Mouse (Mus musculus) heart, adult 8-10 months (tissue): ENCODE measurements at regions not wholly inside any gene's neighbourhood (a gene's known extent, or its start where the extent isn't known, plus 50 kb on each side); places are given as distances from the start of the nearest gene placed in this dataset.

Experiments
- DNase-seq: peaks from one replicate; pipeline ENCODE4 v3.0.0; 2022; ENCODE audit warnings: low spot score

DNA sequence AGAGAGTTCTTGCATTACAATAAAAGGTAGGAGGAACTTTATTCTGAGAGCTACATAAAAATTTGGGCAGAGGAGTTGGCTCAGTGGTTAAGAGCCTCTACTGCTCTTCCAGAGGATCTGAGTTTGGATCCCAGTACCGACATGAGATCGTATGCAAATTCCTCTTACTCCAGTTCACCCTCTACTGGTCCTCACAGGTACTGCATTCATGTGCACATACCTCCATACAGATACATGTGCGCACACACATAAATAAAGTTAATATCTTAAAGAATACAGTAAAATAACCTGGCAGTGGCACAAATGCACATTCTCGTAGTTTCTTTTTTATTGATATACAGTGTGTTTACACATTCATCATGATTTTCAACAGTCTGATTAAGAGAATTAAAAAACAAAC lies 232.4 kb downstream of the Vps13c start:
- DNase-seq = no peak

DNA sequence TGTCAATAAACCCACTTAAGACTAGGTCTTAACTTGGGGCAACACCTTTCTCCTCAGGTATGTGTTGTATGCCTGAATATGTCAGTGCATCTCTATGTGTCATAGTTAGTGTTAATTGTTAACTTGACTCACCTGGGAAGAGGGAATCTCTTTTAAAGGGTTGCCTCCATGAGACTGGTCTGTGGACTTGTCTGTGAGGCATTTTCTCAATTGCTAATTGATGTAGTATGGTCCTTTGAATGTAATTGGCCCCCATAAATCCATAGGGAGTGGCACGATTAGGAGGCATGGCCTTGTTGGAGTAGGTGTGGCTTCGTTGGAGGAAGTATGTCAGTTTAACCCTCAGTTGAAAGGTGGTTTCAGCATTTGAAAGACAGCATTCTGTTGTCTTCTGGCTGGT lies 237.1 kb downstream of the Vps13c start:
- no peak for DNase-seq

DNA sequence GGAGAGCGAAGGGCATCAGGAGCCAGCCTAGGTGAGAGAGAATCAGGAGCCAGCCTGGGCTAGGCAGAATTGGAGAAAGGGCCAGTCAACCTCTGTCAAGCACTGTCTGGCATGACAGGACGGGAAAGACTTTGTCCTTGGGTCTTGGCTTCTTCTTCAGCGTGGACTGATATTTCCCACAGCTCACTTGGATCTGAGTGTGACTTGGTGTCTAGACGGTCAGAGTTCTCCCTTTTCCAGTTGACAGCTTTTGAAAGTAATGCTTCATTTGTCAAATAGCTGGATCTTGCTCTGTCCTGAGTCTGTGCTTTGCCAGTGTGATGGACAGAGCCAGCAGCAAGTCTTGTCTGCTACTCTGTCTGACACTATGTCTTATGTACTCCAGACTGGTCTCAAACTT lies 243.1 kb downstream of the Vps13c start:
- DNase-seq = no peak

DNA sequence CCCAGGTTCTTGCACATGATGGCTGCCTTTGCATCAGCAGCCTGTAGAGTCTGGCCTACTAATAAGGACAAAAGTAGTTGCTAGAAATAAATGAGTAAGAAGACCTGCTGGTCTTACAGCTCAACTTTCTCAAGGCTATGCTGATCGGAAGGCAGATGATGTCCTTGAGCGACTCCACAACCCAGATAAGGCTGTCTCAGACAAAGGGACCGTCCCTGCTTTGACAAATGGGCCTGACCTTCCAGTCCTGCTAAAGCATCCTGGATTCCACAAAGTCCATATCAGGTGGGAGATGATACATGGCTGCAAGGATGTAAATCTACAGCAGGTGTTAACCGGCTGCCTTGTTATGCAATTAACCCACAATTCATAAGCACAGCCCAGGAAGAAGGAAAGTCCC lies 244.8 kb downstream of the Vps13c start:
- DNase-seq = no peak

DNA sequence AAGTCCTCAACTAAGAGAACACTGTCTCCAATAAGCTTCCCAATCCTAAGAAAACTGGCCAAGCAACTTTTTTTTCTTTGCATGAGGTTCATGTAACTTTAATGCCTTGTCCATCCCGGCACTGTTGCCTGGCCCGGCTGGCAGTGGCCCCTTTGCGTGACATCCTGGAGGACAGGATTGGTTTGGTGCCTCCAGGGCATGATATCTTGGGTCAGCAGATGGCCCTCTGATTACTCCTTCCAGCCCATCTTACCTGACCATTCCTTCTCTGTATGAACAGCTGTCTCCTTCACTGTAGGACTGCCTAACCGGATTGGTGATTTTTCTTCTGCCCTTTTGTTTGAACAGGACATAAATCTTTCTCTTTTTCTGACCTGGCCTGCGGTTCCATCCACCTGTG lies 254.4 kb downstream of the Vps13c start:
- no peak for DNase-seq

DNA sequence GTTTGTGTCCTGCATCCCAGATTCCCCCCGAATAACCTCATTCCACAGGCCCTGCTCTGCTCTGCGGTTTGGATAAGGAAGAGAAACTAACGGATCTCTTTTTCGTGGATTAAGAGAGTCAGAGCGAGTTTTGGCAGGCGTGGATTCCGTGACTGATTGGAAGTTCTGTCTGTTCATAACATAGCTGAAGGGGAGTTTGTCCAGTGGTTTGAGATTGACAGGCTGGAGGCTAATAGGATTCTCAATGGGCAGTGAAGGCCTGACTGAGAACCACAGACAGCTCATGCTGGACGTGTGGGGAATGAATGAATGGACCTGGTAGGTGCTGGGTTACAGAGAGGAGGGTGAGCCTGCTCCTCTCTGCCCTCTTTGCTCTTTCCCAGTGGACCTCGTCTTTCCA lies 269.6 kb downstream of the Vps13c start:
- DNase-seq = no peak

DNA sequence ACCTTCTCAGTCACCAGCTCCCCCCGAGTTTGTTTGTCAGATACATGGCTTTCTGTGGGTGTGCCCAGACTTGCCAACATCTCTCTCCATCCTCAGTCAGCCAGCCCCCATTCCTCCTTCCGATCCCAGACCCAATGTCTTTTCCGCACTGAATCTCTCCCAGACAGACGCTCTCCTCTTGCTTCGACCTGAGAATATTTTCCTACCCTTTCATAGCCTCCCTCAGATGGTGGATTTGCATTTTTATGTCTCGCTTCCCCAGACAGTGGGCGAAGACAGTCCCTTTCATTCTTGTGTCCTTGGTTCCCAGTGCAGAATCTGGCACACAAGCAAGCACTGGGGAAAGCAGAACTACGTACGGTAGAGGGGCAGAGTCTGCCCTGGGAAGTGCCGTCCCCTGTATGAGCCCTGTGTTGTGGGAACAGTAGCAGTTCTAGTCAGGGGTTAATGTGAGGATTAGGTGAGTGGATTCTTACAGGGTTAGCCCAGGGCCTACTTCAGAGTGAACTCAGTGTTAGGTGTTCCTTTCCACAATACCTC lies 275.0 kb downstream of the Vps13c start:
- no peak for DNase-seq

DNA sequence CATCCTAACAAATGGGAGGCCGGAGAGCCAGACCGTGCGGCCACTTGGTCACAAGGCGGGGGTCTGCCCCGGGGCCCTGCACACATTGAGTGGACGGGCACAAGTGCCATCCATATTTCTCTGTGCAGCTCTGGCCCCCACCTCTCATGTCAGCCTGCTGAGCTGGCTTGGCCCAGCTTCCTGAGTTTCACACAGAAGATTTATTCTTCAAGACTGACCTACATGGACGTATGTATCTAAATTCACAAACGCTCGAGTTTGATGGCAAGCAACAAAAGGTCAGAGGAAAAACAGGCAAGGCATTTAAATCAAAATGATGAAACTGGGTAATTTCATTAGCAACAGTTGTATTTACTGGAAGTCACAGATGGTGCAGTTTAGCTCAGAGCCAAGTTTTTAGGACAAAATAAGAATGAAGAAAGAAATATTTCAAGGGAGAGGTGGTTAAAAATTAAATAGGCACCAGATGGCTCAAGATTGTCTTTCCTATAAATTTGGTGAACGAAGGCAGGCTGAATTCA lies 276.1 kb downstream of the Vps13c start:
- DNase-seq = no peak

DNA sequence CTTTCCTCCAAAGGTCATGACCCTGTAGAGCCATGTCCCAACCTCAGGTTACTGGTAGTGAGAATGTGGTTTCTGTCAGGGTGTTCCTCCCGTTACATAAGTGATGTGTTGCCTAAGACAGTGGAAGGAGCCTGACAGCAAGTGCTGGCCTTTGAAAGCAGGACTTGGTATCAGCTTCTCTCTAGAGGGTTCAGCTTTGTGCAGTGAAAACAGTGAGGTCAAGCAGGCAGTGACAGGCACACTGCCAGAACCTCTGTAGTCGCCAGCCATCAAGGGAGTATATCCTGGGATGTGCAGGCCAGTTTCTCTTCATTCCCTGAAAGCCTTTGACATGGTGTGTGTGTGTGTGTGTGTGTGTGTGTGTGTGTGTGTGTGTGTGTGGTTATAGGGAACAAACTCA lies 278.1 kb downstream of the Vps13c start:
- DNase-seq = no peak

DNA sequence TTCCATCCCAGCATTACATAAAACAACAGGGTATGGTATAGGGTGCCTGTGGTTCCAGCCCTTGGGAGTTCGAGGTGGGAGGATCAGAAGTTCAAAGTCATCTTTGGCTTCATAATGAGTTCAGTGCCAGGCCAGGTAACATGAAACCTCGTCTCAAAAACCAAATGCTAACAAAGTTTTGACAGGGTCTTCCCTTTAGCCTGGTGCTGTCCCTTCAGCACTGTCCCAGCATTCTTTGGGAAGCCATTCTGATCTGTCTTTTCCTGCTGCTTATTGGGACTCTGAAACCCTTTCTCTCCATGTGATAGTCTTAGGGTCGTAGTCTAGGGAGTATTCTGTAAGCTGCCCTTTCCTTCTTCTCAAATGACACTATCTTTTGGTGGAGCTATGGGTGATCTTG lies 282.1 kb downstream of the Vps13c start:
- no peak for DNase-seq

DNA sequence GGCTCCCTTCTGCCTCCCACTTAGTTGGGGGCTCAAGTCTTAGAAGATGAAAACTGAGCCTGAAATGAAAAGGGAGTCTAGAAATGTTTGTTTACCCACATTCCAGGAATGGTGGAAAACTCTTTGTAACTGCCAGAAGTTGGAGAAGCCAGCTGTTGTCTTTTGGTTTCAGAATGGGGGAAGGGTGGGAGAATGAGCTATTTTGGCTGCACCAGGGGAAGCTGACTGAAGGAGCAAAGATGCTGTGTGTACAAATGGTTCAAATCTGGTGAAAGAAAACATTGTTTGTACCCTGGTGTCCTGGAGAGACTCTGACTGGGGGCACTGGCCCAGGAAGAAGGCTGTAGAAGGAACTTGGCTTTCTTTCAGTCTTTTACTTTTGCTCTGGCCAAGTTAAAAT lies 291.1 kb downstream of the Vps13c start:
- DNase-seq = peak; percentile 71

DNA sequence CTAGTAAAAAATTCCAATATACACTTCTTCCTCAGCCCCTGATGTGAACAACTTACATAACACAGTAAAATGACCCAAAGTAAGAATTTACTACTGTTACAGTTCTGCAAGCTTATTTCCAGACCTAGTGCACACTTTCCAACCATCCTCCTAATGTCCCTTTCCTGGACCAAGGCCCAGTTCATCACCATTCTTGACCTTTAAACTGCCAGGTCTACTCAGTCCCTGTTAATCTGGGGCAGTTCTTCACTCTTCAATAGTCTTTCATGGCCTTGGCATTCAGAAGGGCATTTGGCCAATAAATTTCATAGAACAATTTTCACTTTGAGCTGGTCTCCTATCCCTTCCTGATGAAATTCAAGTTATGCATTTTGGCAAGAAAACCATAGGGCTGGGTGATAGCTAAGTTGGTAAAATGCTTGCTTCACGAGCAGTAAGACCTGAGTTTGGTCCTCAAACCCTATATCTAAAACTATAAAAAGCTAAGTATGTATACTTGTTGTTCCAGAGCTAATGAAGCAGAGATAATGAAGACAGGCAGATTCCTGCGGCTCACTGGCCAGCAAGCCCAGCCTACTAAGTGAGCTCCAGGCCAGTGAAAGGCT lies 295.4 kb downstream of the Vps13c start:
- DNase-seq = no peak

DNA sequence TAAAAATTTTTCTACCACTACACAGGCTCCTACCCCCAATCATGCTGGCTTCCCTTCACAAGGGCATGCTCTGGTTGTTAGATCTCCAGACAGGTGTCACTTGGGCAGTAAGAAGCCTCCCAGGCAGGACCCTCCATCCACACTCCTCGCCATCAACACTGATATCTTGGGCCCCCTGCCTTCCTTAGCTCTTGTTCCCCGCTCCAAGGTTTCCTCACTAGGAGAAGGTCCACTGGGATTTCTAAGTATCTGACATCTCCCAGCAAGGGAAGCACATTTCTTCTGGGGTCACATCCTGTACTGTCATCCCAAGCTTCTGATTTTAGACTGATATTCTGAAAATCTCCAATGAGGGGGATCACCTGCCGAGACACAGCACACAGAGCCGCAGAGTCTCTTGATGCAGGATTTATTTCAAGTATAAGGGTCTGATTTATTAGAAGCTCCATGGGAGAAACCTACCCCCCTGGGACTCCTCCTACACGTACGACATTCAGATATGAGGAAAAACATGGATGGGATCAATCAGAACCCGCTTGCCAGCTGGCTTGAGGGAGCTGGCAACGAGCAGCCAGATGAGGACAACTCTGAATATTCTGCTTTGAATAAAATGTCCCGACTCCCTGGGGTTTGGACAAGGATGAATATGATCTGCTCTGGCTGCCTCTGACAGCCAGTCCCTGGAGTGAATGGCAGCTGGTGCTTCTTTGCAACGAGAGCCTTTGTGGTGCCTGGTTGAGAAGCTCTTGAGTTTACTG lies 322.8 kb downstream of the Vps13c start:
- peak; percentile 31 for DNase-seq

DNA sequence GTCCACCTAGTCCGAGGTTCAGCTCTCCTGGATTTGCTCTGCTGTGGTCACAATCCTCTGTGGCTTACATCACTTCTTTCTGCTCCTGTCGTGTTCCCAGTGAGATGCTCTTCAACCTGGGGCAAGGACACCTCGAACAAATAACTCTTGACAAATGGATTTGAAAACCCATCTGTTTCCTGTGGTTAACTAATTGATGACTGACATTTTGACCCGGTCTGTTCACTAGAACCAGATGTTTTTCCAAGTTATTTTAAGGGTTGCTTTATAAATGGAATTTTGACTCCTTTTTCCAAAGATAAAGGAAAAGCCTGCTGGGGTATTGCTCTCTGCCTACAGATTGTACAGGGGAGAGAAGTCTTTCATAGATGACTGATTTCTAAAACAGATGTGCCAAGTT lies 326.4 kb downstream of the Vps13c start:
- DNase-seq = no peak

DNA sequence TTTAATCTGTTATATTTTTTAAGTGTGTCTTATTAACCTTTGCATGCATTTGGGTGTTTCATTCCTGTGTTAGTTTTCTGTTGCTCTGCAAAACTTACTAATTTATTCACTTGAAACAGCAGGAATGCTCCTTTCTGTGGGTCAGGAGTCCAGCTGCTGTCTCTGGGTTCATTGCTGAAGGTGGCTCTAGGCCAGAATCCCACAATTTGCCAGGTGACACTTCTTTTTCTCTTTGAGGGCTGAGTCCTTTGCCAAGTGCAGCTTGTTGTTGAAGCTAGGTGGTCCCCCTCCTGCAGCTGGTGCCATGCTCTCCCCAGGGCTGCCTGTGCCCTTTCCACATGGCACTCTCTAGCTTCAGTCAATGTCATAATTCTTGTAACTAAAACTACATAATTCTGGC lies 348.7 kb downstream of the Vps13c start:
- no peak for DNase-seq

DNA sequence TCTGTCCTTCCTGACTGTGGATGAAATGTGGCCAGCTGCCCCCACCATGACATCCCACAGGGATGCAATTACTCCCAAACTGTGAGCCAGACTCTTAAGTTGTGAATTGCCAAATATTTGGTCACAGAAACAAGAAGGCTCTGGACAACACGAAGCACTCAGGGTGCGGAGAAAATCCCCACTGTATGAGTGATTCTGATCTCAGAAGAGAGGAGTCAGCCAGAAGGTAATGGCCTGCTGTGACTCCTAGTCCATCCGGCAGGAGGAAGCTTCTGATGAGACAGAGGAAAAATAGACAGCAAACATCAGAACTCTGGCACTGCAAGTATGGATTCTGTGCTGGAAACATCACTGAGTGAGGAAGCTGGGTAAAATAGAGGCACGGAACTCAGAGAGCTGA lies 359.6 kb downstream of the Vps13c start:
- peak; percentile 2 for DNase-seq

DNA sequence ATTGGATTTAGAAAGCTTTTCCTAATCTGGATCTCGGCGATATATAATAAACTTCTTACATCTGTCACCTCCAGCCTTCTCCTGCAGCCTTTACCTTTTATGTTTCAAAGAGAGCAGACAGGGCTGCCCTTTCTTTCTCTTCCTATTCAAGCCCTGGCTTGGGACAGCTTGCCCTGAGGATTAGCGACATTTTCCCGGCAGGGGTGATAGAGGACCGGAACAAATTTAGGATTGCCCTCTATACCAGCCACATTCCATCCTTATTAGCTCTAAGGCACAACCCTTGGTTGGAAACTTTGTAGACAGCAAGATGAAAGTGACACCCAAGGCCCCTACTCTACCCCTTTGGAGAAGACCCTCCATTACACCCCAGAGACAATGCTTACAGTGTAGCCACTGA lies 360.8 kb downstream of the Vps13c start:
- DNase-seq = no peak

DNA sequence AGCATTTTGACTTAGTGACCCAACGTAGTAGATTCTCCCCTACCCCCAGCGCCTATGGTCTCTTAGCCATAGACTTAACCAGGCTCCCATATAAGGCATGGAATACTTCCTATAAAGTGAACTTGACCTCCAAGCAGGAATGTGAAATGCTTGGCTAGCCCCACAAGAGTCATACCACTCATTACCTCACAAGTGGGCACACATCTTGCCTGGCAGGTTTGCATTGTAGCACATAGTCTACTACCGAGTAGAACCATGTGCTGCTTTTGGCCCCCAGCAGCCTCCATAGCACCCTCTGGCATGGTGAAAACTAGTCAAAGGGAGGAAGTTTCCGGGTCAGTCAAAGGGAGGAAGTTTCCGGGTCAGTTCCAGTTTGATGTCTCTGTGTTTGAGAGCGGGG lies 385.5 kb downstream of the Vps13c start:
- no peak for DNase-seq

DNA sequence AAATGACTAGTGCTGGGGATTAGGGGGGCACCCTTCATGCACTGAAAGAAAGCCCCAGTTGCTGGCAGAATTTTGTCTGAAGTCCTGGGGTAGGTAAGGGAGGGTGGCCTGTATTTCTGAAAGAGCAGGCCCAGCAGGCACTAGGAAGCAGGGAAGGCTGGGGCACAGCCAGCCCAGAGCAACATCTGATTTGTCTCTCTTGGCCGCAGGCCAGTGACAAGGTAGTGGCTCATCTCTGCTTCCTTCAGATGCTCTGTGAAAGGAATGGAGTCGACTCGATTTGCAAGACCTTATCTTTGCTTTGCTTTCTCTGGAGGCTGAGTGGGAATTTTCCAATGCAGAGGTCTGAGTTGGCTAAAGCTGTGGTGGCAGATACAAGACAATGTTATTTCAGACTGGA lies 390.9 kb downstream of the Vps13c start:
- no peak for DNase-seq

DNA sequence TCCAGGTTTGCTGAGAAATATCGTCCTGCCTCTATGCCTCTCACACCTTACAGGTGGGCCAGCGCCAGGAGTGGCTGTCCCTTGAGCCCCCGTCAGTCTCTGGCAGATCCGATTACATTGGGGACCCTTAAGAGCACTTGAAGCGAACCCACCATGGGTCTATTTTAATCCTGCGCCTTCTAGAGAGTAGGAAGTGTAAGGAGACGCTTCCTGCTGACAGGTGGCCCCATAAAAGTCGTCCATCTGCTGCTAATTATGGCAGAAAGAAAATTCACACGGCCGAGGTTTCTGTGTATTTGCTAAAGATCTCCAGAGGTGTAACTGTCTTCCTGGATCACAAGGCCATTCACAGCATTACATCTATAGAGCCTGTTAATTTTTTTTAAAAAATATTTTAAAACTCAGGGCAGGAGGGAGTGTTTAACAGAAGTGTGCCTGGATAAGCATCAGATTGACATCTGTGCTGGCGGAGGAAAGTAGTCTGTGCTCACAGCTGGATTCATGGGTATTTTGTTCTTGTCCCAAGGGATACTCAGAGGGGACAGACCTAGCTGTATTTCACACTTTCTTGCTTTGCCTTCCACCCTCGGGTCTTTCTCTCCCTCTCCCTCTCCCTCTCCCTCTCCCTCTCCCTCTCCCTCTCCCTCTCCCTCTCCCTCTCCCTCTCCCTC lies 394.9 kb downstream of the Vps13c start:
- no peak for DNase-seq

DNA sequence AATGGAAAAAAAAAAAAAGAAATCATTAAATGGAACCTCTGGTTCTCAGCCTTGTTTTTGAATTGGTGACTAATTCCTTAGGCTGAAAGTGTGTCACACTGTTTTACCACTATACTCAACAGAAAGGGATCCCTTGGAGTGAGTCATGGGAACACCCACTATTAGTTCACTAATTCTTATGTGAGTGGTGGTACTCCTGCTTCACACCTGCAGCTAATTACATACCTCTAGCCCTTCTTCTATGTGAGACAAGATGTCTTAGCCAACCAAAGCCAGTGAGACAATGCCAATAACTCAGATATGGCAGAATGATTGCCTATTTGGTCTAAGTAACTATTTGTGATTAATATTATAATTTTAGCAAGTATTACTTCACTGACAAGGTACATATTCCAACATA lies 398.9 kb downstream of the Vps13c start:
- DNase-seq = no peak

DNA sequence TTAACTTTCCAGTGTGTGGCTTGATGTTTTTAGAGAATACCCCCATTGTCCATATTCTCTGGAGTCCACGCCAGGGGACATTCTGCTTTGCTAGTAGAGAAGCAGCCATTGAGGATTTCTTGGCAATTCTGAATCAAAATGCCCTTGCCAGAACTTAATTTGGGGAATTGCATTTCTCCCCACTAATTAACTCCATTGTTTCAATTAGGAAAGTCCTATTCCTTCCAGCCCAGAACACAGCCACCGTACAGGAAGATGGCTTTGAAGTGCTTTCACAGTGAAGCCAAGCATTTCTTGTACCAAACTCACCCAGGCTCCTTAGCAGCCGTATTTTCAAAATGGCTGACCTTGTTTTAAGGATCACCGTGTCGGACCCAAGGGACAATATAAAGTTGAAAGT lies 399.4 kb downstream of the Vps13c start:
- DNase-seq = no peak

DNA sequence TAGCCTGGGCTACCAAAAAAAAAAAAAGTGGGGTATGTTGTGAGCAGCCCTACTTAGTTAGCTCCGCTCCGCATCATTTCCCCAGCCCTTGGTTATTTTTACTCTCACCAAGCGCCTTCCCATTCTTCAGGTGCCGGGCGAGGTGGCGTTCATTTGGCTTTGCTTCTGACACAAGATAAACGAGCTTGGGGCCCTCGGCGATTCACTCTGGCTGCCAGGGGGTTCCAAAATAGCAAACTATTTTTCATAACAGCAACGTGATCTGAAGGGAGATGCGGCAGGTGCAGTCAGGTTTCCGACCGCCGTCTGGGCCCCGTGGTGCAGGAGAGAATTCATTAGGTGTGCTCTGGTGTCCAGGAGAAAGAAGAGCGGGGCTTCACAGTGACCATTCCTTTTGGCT lies 403.6 kb upstream of the Rora start:
- no peak for DNase-seq
